8 mouse cellular contexts compared by ENCODE assay signal in genomic region chrX:144403526-144403925, GRCm38 (mm10). TPM values are rescaled to one million over a fixed set of nuclear protein-coding genes. Genes with fewer than 3 reads are reported as not detected.
A peak's percentile ranks its signal among the peaks of the same experiment; 100 is the strongest.
DNase-seq lines count a peak whose midpoint lies in the region; ATAC-seq and TF ChIP-seq lines count a peak whose summit lies in the region.

No protein-coding gene starts in this region.

- no peaks in the 10 kb centered on the region for H3K4me1 ChIP-seq in heart, embryonic 10.5 days
- H3K4me1 ChIP-seq in forebrain, embryonic 15.5 days: no peaks in the 10 kb centered on the region
- no peaks in the 10 kb centered on the region for H3K4me1 ChIP-seq in liver, adult 2 months (ENCODE audit: control insufficient read depth, insufficient read depth, low read length)
- no peaks in the 10 kb centered on the region for H3K4me1 ChIP-seq in neural tube, embryonic 15.5 days

- H3K36me3 ChIP-seq in heart, embryonic 10.5 days: no peaks in the 10 kb centered on the region
- no peaks in the 10 kb centered on the region for H3K36me3 ChIP-seq in forebrain, embryonic 15.5 days
- no peaks in the 10 kb centered on the region for H3K36me3 ChIP-seq in liver, adult 2 months (ENCODE audit: control insufficient read depth, insufficient read depth, low read length)
- H3K36me3 ChIP-seq in neural tube, embryonic 15.5 days: no peaks in the 10 kb centered on the region

- H3K4me2 ChIP-seq in forebrain, embryonic 15.5 days (replicated peaks): no peak overlapping the region
- no peak overlapping the region for H3K4me2 ChIP-seq in neural tube, embryonic 15.5 days

- no peaks in the 10 kb centered on the region for H3K79me2 ChIP-seq in liver, adult 2 months (ENCODE audit: control insufficient read depth, insufficient read depth, low read length)

- H3K9me3 ChIP-seq in heart, embryonic 10.5 days: no peaks in the 10 kb centered on the region
- H3K9me3 ChIP-seq in forebrain, embryonic 15.5 days: no peaks in the 10 kb centered on the region
- no peaks in the 10 kb centered on the region for H3K9me3 ChIP-seq in neural tube, embryonic 15.5 days (replicated peaks)

- intact Hi-C loops in heart, postnatal 25 days (cut with DNase I): loop anchor here (5.0 to 10.0 kb wide), 2 partner anchors 901 to 994 kb away; no protein-coding TSS in a partner anchor

- TF ChIP-seq CTCF in liver, adult 2 months (IDR thresholded peaks at IDR 0.05; ENCODE audit: low read depth, low read length): peak; percentile 75

- H3K4me3 ChIP-seq in heart, embryonic 10.5 days: no peak overlapping the region
- no peak overlapping the region for H3K4me3 ChIP-seq in forebrain, embryonic 15.5 days
- H3K4me3 ChIP-seq in liver, adult 2 months (ENCODE audit: insufficient read depth, low read depth, low read length): no peak overlapping the region
- no peak overlapping the region for H3K4me3 ChIP-seq in neural tube, embryonic 15.5 days (replicated peaks)

- no peak for TF ChIP-seq POLR2A in liver, adult 2 months (IDR thresholded peaks at IDR 0.05; ENCODE audit: extremely low read depth, insufficient read depth, low read length)

- H3K27me3 ChIP-seq in heart, embryonic 10.5 days (ENCODE audit: insufficient read depth, poor library complexity, severe bottlenecking): no peaks in the 10 kb centered on the region
- no peaks in the 10 kb centered on the region for H3K27me3 ChIP-seq in forebrain, embryonic 15.5 days
- no peaks in the 10 kb centered on the region for H3K27me3 ChIP-seq in liver, adult 2 months (ENCODE audit: control insufficient read depth, insufficient read depth, low read length)
- no peaks in the 10 kb centered on the region for H3K27me3 ChIP-seq in neural tube, embryonic 15.5 days (replicated peaks)

- 37% methylated on average over 7 of the region's 7 CpGs for WGBS in heart, embryonic 10.5 days
- WGBS in forebrain, embryonic 15.5 days: 29% methylated on average over 7 of the region's 7 CpGs
- 17% methylated on average over 7 of the region's 7 CpGs for WGBS in liver, adult 2 months
- 40% methylated on average over 7 of the region's 7 CpGs for WGBS in neural tube, embryonic 15.5 days

- H3K27ac ChIP-seq in heart, embryonic 10.5 days: no peak overlapping the region
- H3K27ac ChIP-seq in forebrain, embryonic 15.5 days (replicated peaks): no peak overlapping the region
- no peak overlapping the region for H3K27ac ChIP-seq in liver, adult 2 months (replicated peaks; ENCODE audit: insufficient read depth, low read depth, low read length)
- no peak overlapping the region for H3K27ac ChIP-seq in neural tube, embryonic 15.5 days (replicated peaks)

- peak; percentile 82 for ATAC-seq in forebrain, embryonic 15.5 days (replicated peaks)
- ATAC-seq in neural tube, embryonic 15.5 days (ENCODE audit: low FRiP score): peak; percentile 76; the same call in 1 of the 2 replicates

- no peak overlapping the region for H3K9ac ChIP-seq in forebrain, embryonic 15.5 days (replicated peaks)
- no peak overlapping the region for H3K9ac ChIP-seq in liver, adult 2 months (ENCODE audit: low read depth, low read length)
- no peak overlapping the region for H3K9ac ChIP-seq in neural tube, embryonic 15.5 days (replicated peaks)

- peak; percentile 74 for DNase-seq in heart, embryonic 10.5 days (ENCODE audit: low spot score)
- no peak for DNase-seq in heart, postnatal 25 days (ENCODE audit: low spot score)
- DNase-seq in c-Kit-positive CD71-positive TER-119-positive erythroid progenitor cells, embryonic 14.5 days (ENCODE audit: low spot score): peak; percentile 7
- DNase-seq in induced T-regulatory cell, adult 2 months (ENCODE audit: low read depth): peak; percentile 35
- peak; percentile 27 for DNase-seq in liver, adult 2 months (ENCODE audit: extremely low read depth, low read depth, low spot score)
- peak; percentile 28 for DNase-seq in testis, postnatal 14 days (ENCODE audit: low spot score)

RNA-seq across cellular contexts. Expression of gene Trpc5os, which starts 52.9 kb away (rescaled TPM):
- 0.12 and 0.21 TPM in 2 replicates for polyA plus RNA-seq in heart, embryonic 10.5 days (2016; fragmentation: Nextera tagmentation; extraction: Ambion mirVana)
- not detected for total RNA-seq in heart, postnatal 25 days (2021)
- 0.05 TPM in 1 of 2 replicates, not detected in the other for polyA plus RNA-seq in forebrain, embryonic 15.5 days (2015; fragmentation: Nextera tagmentation; extraction: Ambion mirVana)
- total RNA-seq in liver, adult 2 months (2014; rRNA removed): not detected in 2 replicates
- polyA plus RNA-seq in liver, adult 2 months (2012; rRNA removed): not detected in 2 replicates
- 0.06 and 0.12 TPM in 2 replicates for polyA plus RNA-seq in neural tube, embryonic 15.5 days (2015; fragmentation: Nextera tagmentation; extraction: Ambion mirVana)
